Mouse (Mus musculus): ENCODE data around the gene Haus2. TPM values are rescaled to one million over a fixed set of nuclear protein-coding genes. Genes with fewer than 3 reads are reported as not detected.
A peak's percentile ranks its signal among the peaks of the same experiment; 100 is the strongest.

Gene Haus2
- polyA plus RNA-seq, 2 experiments = 15.0 to 20.5 TPM

GRCm38 (mm10) chr2:120575121-120575520 lies 34.1 kb upstream of the Haus2 start:
- H3K9ac ChIP-seq (ENCODE audit: low read depth, low read length, severe bottlenecking) = 0 out of 2 replicates have a peak overlapping the region, but pooled peaks have one; percentile 34
- no peak for TF ChIP-seq POLR2A (IDR thresholded peaks at IDR 0.05; ENCODE audit: borderline replicate concordance, extremely low read depth, insufficient read depth, insufficient read length)
- H3K4me3 ChIP-seq (replicated peaks; ENCODE audit: low read length) = no peak overlapping the region
- peaks cover 17% of the 10 kb centered on the region for H3K4me1 ChIP-seq (ENCODE audit: control insufficient read depth, insufficient read depth, low read length)
- DNase-seq (ENCODE audit: low spot score) (peak; percentile 8), ATAC-seq (ENCODE audit: low FRiP score, low read depth) (no peak)
- no peaks in the 10 kb centered on the region for H3K27me3 ChIP-seq (ENCODE audit: control insufficient read depth, insufficient read depth, low read length)
- H3K9me3 ChIP-seq (ENCODE audit: control insufficient read depth, low read length) = no peaks in the 10 kb centered on the region
- 44% methylated on average over 3 of the region's 3 CpGs for whole genome bisulfite sequencing
- peaks cover 10% of the 10 kb centered on the region; the same call in 1 of the 2 replicates for H3K36me3 ChIP-seq (ENCODE audit: control insufficient read depth, insufficient read depth, low read length)
- H3K27ac ChIP-seq (replicated peaks; ENCODE audit: low read depth, low read length) = no peak overlapping the region
- H3K4me2 ChIP-seq (replicated peaks; ENCODE audit: low read depth, low read length, severe bottlenecking) = no peak overlapping the region; the same call in 1 of the 2 replicates

- Histone ChIP-seq H3K4me1 (ENCODE audit: control insufficient read depth, insufficient read depth, low read length) (peaks cover 17% of the 10 kb centered on the region), H3K36me3 (ENCODE audit: control insufficient read depth, insufficient read depth, low read length) (peaks cover 10% of the 10 kb centered on the region; the same call in 1 of the 2 replicates), H3K9me3 (ENCODE audit: control insufficient read depth, low read length) (no peaks in the 10 kb centered on the region), H3K9ac (ENCODE audit: low read depth, low read length, severe bottlenecking) (no peak overlapping the region), H3K27me3 (ENCODE audit: control insufficient read depth, insufficient read depth, low read length) (no peaks in the 10 kb centered on the region), H3K4me3 (replicated peaks; ENCODE audit: low read length) (no peak overlapping the region), H3K27ac (replicated peaks; ENCODE audit: low read depth, low read length) (no peak overlapping the region), H3K4me2 (replicated peaks; ENCODE audit: low read depth, low read length, severe bottlenecking) (no peak overlapping the region)
- WGBS = 89% methylated on average over 2 of the region's 2 CpGs
- no peak for DNase-seq (ENCODE audit: low spot score)
- TF ChIP-seq POLR2A (IDR thresholded peaks at IDR 0.05; ENCODE audit: borderline replicate concordance, extremely low read depth, insufficient read depth, insufficient read length) = no peak
- no peak for ATAC-seq (ENCODE audit: low FRiP score, low read depth)
These were observed 33.2 kb upstream of the Haus2 start for GRCm38 (mm10) chr2:120575978-120576377.

GRCm38 (mm10) chr2:120577799-120578198 lies 31.4 kb upstream of the Haus2 start:
- 65% methylated on average over 4 of the region's 4 CpGs for WGBS
- no peak for TF ChIP-seq POLR2A (IDR thresholded peaks at IDR 0.05; ENCODE audit: borderline replicate concordance, extremely low read depth, insufficient read depth, insufficient read length)
- H3K36me3 ChIP-seq (ENCODE audit: control insufficient read depth, insufficient read depth, low read length) = 0 out of 2 replicates have a peak, but pooled peaks cover 4% of the 10 kb centered on the region
- H3K9me3 ChIP-seq (ENCODE audit: control insufficient read depth, low read length) = no peaks in the 10 kb centered on the region
- H3K4me3 ChIP-seq (replicated peaks; ENCODE audit: low read length) = no peak overlapping the region
- no peak overlapping the region for H3K27ac ChIP-seq (replicated peaks; ENCODE audit: low read depth, low read length)
- H3K4me1 ChIP-seq (ENCODE audit: control insufficient read depth, insufficient read depth, low read length) = peaks cover 17% of the 10 kb centered on the region
- DNase-seq (ENCODE audit: low spot score) (no peak), ATAC-seq (ENCODE audit: low FRiP score, low read depth) (no peak)
- H3K27me3 ChIP-seq (ENCODE audit: control insufficient read depth, insufficient read depth, low read length) = no peaks in the 10 kb centered on the region
- H3K4me2 ChIP-seq (replicated peaks; ENCODE audit: low read depth, low read length, severe bottlenecking) = no peak overlapping the region
- no peak overlapping the region for H3K9ac ChIP-seq (ENCODE audit: low read depth, low read length, severe bottlenecking)

GRCm38 (mm10) chr2:120578286-120578685 lies 30.9 kb upstream of the Haus2 start:
- no peak overlapping the region for H3K4me2 ChIP-seq (replicated peaks; ENCODE audit: low read depth, low read length, severe bottlenecking)
- H3K27ac ChIP-seq (replicated peaks; ENCODE audit: low read depth, low read length) = no peak overlapping the region
- H3K4me3 ChIP-seq (replicated peaks; ENCODE audit: low read length) = no peak overlapping the region
- no peaks in the 10 kb centered on the region for H3K27me3 ChIP-seq (ENCODE audit: control insufficient read depth, insufficient read depth, low read length)
- DNase-seq (ENCODE audit: low spot score) (no peak), ATAC-seq (ENCODE audit: low FRiP score, low read depth) (no peak)
- peaks cover 17% of the 10 kb centered on the region for H3K4me1 ChIP-seq (ENCODE audit: control insufficient read depth, insufficient read depth, low read length)
- no peak overlapping the region for H3K9ac ChIP-seq (ENCODE audit: low read depth, low read length, severe bottlenecking)
- 0 out of 2 replicates have a peak, but pooled peaks cover 6% of the 10 kb centered on the region for H3K36me3 ChIP-seq (ENCODE audit: control insufficient read depth, insufficient read depth, low read length)
- H3K9me3 ChIP-seq (ENCODE audit: control insufficient read depth, low read length) = no peaks in the 10 kb centered on the region
- 84% methylated on average over 5 of the region's 5 CpGs for WGBS
- no peak for TF ChIP-seq POLR2A (IDR thresholded peaks at IDR 0.05; ENCODE audit: borderline replicate concordance, extremely low read depth, insufficient read depth, insufficient read length)

GRCm38 (mm10) chr2:120589759-120590158 lies 19.4 kb upstream of the Haus2 start:
- no peak for ATAC-seq (ENCODE audit: low FRiP score, low read depth)

GRCm38 (mm10) chr2:120592227-120592626 lies 17.0 kb upstream of the Haus2 start:
- Histone ChIP-seq H3K27ac (replicated peaks; ENCODE audit: low read depth, low read length) (no peak overlapping the region), H3K4me3 (replicated peaks; ENCODE audit: low read length) (no peak overlapping the region), H3K4me2 (replicated peaks; ENCODE audit: low read depth, low read length, severe bottlenecking) (no peak overlapping the region), H3K9ac (ENCODE audit: low read depth, low read length, severe bottlenecking) (no peak overlapping the region), H3K36me3 (ENCODE audit: control insufficient read depth, insufficient read depth, low read length) (peaks cover 72% of the 10 kb centered on the region), H3K9me3 (ENCODE audit: control insufficient read depth, low read length) (no peaks in the 10 kb centered on the region), H3K4me1 (ENCODE audit: control insufficient read depth, insufficient read depth, low read length) (no peaks in the 10 kb centered on the region), H3K27me3 (ENCODE audit: control insufficient read depth, insufficient read depth, low read length) (no peaks in the 10 kb centered on the region)
- 95% methylated on average over 1 of the region's 1 CpGs for WGBS
- no peak for ATAC-seq (ENCODE audit: low FRiP score, low read depth)
- no peak for DNase-seq (ENCODE audit: low spot score)
- no peak for TF ChIP-seq POLR2A (IDR thresholded peaks at IDR 0.05; ENCODE audit: borderline replicate concordance, extremely low read depth, insufficient read depth, insufficient read length)

More at GRCm38 (mm10) chr2:120589759-120590158, 19.4 kb upstream of the Haus2 start:
- H3K36me3 ChIP-seq (ENCODE audit: control insufficient read depth, insufficient read depth, low read length) = peaks cover 67% of the 10 kb centered on the region
- no peak overlapping the region for H3K4me3 ChIP-seq (replicated peaks; ENCODE audit: low read length)
- H3K27me3 ChIP-seq (ENCODE audit: control insufficient read depth, insufficient read depth, low read length) = no peaks in the 10 kb centered on the region
- H3K4me2 ChIP-seq (replicated peaks; ENCODE audit: low read depth, low read length, severe bottlenecking) = no peak overlapping the region
- H3K27ac ChIP-seq (replicated peaks; ENCODE audit: low read depth, low read length) = no peak overlapping the region
- DNase-seq (ENCODE audit: low spot score) = no peak
- WGBS = 85% methylated on average over 5 of the region's 5 CpGs
- no peaks in the 10 kb centered on the region for H3K9me3 ChIP-seq (ENCODE audit: control insufficient read depth, low read length)
- H3K4me1 ChIP-seq (ENCODE audit: control insufficient read depth, insufficient read depth, low read length) = no peaks in the 10 kb centered on the region
- TF ChIP-seq POLR2A (IDR thresholded peaks at IDR 0.05; ENCODE audit: borderline replicate concordance, extremely low read depth, insufficient read depth, insufficient read length) = no peak
- H3K9ac ChIP-seq (ENCODE audit: low read depth, low read length, severe bottlenecking) = no peak overlapping the region
